Mouse (Mus musculus) urinary bladder, postnatal 14 days (tissue): Measurements from ENCODE around the gene Art3.
A peak's percentile ranks its signal among the peaks of the same experiment; 100 is the strongest.
"Not testable (repeated sequence)": the region's sequence is repeated elsewhere in the genome, so short reads cannot be mapped to it uniquely, and the experiment has no call there.

Experiments
- DNase-seq: peaks from one replicate; pipeline ENCODE4 v3.0.0; 2021; ENCODE audit warnings: low spot score

The Art3 gene

DNA sequence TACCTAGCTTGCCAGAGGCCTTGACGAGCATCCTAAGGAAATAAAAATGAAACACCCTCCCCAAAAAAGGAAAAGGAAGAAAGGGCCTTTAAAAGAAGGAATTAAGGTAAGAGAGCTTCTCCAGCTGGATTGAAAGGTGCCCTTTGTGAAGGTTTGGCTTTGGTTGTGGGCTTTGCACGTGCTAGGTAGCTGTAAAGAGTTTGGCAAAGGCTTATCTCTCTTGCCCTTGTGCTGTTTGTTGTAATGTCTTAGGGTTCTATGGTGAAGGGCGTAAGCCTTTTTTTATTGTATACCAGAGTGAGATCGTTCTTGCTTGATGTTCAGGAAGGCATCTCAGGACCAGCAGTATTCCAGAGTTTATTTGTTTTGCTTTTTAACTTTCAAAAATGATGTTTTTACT lies 9.0 kb downstream of the Art3 start:
- DNase-seq = no peak

GRCm38 (mm10) chr5:92345006-92345405 lies 13.4 kb downstream of the Art3 start:
- no peak for DNase-seq

GRCm38 (mm10) chr5:92348794-92349413 lies 17.3 kb downstream of the Art3 start, which contains the start of gene Cxcl10:
Gene Cxcl10, minus strand, starts transcription at chr5:92348889.
- peak; percentile 52 for DNase-seq

- no peak for DNase-seq
Measured at GRCm38 (mm10) chr5:92349731-92350130, 18.1 kb downstream of the Art3 start.

DNA sequence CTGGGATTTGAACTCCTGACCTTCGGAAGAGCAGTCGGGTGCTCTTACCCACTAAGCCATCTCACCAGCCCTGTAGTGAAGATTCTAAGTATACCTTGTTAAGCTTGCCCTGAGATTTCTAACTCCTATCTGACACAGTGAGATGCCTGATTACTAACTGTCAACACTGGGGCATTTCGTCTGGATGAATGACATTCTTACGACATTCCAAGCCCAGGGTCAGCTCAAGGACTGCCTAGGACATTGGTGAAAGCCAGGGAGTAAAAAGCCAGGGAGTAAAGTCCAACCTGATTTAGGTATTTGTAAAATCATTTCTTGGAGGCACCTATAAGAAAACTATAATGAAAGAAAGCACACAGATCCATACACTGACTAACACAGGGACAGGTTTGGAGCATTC lies 21.1 kb downstream of the Art3 start:
- not testable (repeated sequence) for DNase-seq

DNA sequence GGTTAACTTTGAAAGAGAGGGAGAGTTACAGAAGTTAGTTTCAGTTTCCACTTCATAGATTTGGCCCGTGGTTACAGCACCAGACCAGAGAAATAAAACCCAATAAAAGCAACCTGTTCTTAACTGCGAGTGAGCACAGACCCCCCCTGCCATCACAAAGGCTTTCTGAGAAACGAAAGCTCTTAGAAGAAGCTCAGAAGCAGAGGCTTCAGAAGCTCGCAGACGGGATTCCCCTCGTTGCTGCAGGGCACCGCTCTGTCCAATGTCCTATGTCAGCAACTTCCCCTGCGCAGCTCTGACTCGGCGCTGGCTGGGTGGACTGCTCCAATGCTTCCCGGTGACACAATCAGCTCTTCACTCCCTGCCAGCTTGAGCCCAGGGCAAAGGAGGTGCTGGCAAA lies 21.9 kb downstream of the Art3 start:
- peak; percentile 36 for DNase-seq

DNA sequence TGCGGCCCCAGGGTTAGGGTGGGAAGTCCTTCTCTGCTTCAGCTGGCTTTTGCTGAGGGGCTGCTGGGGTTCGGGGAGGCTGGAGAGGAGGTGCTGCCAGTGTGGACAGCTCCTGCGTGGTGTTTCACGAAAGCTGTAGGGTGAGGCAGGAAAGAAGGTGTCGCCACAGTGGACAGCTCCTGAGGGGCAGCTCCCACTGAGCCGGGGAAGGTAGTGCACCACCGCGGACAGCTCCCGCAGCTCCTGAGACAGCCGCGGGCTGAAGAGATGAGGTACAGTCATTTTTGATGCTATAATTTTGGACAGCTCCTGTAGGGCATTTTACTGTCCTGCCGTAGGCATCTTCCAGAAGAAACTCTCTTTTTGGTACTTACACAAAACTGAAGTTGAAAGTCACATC lies 26.4 kb downstream of the Art3 start:
- DNase-seq = peak; percentile 39

GRCm38 (mm10) chr5:92358767-92359455 lies 27.3 kb downstream of the Art3 start:
- no peak for DNase-seq

DNA sequence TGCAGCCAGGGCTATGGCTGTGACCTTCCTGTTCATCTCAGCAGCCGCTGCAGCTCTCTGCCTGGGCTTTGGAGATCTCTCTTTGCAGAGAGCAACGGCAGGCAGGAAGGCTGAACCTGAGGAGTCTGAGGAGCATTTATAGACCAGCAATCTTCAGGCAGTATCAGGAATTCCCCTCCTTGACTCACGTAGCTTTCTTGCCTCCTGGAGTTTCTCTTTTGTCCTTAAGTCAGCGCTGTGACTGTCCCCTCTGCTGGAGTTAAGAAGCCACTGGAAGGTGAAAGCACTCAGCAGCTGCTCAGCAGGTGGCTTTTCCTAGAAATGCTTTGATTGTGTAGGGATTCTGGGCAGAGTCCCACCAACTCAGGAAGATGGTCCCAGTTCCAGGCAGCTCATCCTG lies 31.6 kb downstream of the Art3 start:
- DNase-seq = no peak

DNA sequence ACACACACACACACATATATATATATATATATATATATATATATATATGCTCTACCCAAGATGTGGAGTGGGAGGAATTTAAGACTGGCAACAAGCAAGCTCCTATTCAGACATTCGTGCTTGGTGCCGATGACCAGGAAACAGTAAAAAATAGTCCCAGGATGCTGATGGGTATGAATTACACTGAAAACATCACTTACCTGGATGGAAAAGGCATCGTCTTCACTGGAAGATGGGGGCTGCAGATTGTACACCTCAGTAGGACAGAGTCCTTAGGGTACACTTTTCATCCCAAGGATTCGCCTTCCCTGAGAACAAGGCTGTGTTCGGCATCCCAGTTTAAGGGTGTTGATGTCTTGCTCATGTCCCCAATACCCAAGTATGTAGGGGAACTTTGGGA lies 32.4 kb downstream of the Art3 start:
- no peak for DNase-seq

DNA sequence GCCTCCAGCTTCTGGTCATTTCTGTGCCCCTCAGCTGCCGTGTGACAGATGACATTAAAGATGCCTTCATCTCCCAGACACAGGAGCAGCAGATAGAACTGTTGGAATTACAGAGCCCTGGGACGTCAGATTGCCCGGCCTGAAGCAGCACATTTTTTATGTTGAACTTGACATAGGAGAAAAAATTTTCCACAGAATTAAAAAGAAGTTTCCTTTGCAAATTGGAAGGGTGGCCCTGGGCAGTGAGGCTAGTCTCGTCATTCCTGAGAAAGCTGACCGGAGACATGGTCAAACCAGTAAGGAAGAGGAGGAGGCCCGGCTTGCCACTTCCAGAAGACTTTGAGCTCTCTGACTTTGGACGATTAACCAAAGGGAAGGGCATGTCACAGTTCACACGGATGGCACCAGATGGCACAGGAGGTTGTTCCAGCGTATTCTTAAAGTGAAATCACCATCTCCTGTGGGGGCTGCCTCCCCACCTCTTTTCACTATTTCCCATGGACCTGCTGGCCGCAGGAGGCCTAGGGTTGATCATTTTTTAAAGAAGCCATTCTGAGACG lies 33.6 kb downstream of the Art3 start:
- no peak for DNase-seq

GRCm38 (mm10) chr5:92366565-92366964 lies 34.9 kb downstream of the Art3 start:
- DNase-seq = peak; percentile 34

- no peak for DNase-seq
Measured at GRCm38 (mm10) chr5:92368392-92368791, 36.8 kb downstream of the Art3 start.

- DNase-seq = peak; percentile 68
Measured at GRCm38 (mm10) chr5:92369151-92369994, 37.7 kb downstream of the Art3 start.

GRCm38 (mm10) chr5:92370392-92370791 lies 38.8 kb downstream of the Art3 start:
- DNase-seq = no peak

- no peak for DNase-seq
Measured at GRCm38 (mm10) chr5:92370891-92371290, 39.3 kb downstream of the Art3 start.

DNA sequence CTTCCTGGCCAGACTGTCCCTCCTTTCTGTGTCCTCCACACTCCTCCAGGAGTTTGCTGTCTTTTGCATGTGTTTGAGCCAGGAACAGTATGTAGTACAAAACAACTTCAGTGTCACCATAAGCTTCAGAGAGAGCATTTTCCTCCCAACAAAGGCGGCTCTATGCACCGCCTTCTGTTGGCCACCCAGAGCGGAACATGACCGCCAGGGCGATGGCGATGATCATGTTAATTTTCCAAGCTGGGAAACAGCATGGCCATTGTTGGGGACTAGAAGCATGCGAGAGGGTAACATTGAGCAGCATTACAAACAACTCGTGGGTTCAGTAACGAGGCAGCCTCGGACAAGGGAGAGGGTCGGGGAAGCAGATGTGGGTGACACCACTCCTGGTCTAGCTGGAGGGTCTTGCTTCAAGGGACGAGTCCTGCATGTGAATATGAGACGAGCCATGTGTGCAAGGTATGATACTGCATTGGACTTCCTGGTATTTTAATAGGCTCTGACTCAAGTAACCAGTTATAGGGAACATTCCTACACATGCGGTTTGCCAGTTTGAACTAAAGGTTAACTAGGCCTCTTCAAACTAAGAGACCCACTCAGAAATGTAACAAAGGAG lies 39.8 kb downstream of the Art3 start:
- DNase-seq = no peak

- no peak for DNase-seq
Measured at GRCm38 (mm10) chr5:92372605-92373004, 41.0 kb downstream of the Art3 start.

- DNase-seq = no peak
Measured at GRCm38 (mm10) chr5:92374721-92375142, 43.1 kb downstream of the Art3 start.

DNA sequence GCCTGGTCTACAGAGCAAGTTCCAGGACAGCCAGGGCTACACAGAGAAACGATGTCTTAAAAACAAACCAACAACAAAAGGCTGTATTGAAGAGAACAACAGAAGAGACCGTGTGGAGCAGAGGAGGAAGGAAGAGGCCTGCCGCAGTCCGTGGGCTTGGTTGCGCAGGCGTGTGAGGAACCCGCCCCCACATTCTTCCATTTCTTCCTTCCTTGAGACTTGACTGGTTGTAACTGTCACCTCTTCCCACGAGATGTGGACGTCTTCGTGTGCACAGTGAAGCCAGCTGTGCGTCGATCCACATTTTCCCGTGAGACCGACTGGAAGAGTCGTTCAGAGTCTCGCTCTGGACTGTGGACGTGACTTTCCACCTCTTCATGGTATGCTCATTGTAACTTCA lies 43.7 kb downstream of the Art3 start:
- no peak for DNase-seq

DNA sequence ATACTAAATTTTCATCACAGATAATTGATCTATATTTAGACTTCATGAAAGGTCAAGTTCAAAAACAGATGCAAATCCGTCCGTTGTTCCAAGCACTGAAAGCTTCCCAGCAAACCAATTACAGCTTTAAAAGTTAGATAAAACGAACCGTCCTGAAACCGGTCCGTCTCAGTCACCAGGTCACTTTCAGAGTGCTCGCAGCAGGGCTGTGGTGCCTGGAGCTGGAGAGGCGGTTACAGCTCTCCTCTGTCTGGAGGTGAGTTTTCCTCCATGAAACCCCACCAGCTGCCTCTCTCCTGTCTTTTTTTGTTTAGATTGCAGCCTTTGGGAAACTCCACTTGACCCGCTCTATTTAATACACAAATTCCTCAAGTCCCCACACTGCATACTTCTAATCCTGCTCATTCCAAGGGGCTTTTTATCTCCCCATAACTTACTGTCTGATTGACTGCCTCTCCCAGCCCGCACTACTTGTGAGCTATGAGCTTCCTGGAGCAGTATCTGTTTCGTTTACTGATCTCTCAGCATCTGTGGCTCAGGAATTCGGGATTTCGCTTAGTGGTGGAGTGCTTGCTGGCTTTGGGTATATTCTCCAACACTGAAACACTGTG lies 45.3 kb downstream of the Art3 start:
- DNase-seq = no peak
